Comparison of ENCODE assay signal across 24 mouse cellular contexts in the genomic region with DNA sequence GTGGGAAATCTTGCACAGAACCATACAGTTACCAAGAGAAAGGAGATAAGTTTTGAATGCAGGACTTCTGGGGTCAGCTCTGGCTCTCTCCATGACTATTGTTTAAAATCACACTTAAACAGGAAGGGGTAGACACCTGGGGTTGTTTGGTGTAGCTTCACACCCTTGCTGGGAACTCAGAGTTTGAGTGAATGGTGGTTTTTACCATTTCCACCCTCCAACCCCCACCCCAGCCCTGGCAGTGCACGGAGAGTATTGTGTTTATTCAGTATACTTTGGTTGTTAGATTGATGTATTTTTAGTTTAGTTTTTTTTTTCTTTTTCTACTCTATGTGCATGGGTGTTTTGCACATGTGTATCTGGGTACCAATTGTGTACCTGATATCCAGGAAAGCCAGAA. TPM values are rescaled to one million over a fixed set of nuclear protein-coding genes. Genes with fewer than 3 reads are reported as not detected.
DNase-seq lines count a peak whose midpoint lies in the region; ATAC-seq lines count a peak whose summit lies in the region.
"Had no signal": no experiment of that assay in that cellular context is flagged by ENCODE, and none has a peak within 500 bp of the region (broad histone marks: within the 10 kb centered on the region; RNA-seq: fewer than 3 reads in every experiment).

No protein-coding gene starts in this region.

- 50% methylated on average over 1 of the region's 1 CpGs for WGBS in hindbrain, embryonic 11.5 days
- WGBS in forebrain, embryonic 10.5 days: 56% methylated on average over 1 of the region's 1 CpGs

- peak; percentile 39 for DNase-seq in CD4-positive, CD25-positive, alpha-beta regulatory T cell, adult 2 months (ENCODE audit: low read depth, low spot score)
- DNase-seq in T-cell, adult 2 months (ENCODE audit: low spot score): peak; percentile 48
- peak; percentile 47 for DNase-seq in naive thymus-derived CD4-positive, alpha-beta T cell, adult 2 months (ENCODE audit: low read depth)
- DNase-seq in thymus, postnatal 14 days: peak; percentile 79
- no peak for DNase-seq in hindbrain, embryonic 11.5 days (ENCODE audit: low spot score)
- no peak for DNase-seq in forebrain, embryonic 10.5 days (ENCODE audit: extremely low spot score, low spot score)
- no peak for DNase-seq in testis, postnatal 10 days (ENCODE audit: low spot score)
- DNase-seq: cerebellum, adult 11 months; cerebellum, adult 9-11 months; gastrocnemius, postnatal 25 days; heart, adult 2 months; layer of hippocampus, adult 9-11 months; lung, adult 2 months; lung, postnatal 14 days; right cerebral cortex, postnatal 14 days had no signal

- H3K4me3 ChIP-seq in hindbrain, embryonic 11.5 days (ENCODE audit: low read depth, low read length): no peak overlapping the region
- H3K4me3 ChIP-seq in forebrain, embryonic 10.5 days: no peak overlapping the region
- H3K4me3 ChIP-seq: embryonic facial prominence, embryonic 10.5 days; heart, adult 2 months; heart, embryonic 15.5 days; hindbrain, embryonic 13.5 days; limb, embryonic 13.5 days; liver, embryonic 12.5 days; neural tube, embryonic 12.5 days had no signal

- H3K27me3 ChIP-seq in hindbrain, embryonic 11.5 days (ENCODE audit: control insufficient read depth, insufficient read depth, low read length): no peaks in the 10 kb centered on the region
- H3K27me3 ChIP-seq in forebrain, embryonic 10.5 days (ENCODE audit: poor library complexity, severe bottlenecking): no peaks in the 10 kb centered on the region
- H3K27me3 ChIP-seq: heart, embryonic 15.5 days; hindbrain, embryonic 13.5 days; limb, embryonic 13.5 days; liver, embryonic 12.5 days; neural tube, embryonic 12.5 days had no signal

- no peaks in the 10 kb centered on the region for H3K9me3 ChIP-seq in hindbrain, embryonic 11.5 days (ENCODE audit: control insufficient read depth, low read length)
- no peaks in the 10 kb centered on the region for H3K9me3 ChIP-seq in forebrain, embryonic 10.5 days
- H3K9me3 ChIP-seq: embryonic facial prominence, embryonic 10.5 days; heart, embryonic 15.5 days; hindbrain, embryonic 13.5 days; limb, embryonic 13.5 days; liver, embryonic 12.5 days; neural tube, embryonic 12.5 days had no signal

- H3K27ac ChIP-seq in hindbrain, embryonic 11.5 days (ENCODE audit: low read depth, low read length): no peak overlapping the region
- H3K27ac ChIP-seq in forebrain, embryonic 10.5 days: no peak overlapping the region
- H3K27ac ChIP-seq: embryonic facial prominence, embryonic 10.5 days; heart, adult 2 months; heart, embryonic 15.5 days; hindbrain, embryonic 13.5 days; limb, embryonic 13.5 days; liver, embryonic 12.5 days; neural tube, embryonic 12.5 days had no signal

- H3K36me3 ChIP-seq in hindbrain, embryonic 11.5 days (ENCODE audit: control insufficient read depth, insufficient read depth, low read length): no peaks in the 10 kb centered on the region
- no peaks in the 10 kb centered on the region for H3K36me3 ChIP-seq in forebrain, embryonic 10.5 days (replicated peaks)
- H3K36me3 ChIP-seq: embryonic facial prominence, embryonic 10.5 days; heart, embryonic 15.5 days; hindbrain, embryonic 13.5 days; limb, embryonic 13.5 days; liver, embryonic 12.5 days; neural tube, embryonic 12.5 days had no signal

- ATAC-seq in hindbrain, embryonic 11.5 days (ENCODE audit: low FRiP score): no peak
- ATAC-seq: forebrain, embryonic 16.5 days; inflammation-experienced regulatory T-cells, adult 6 months; liver, embryonic 12.5 days had no signal

- H3K4me2 ChIP-seq in hindbrain, embryonic 11.5 days (replicated peaks; ENCODE audit: low read depth, low read length): no peak overlapping the region
- H3K4me2 ChIP-seq: heart, embryonic 15.5 days; hindbrain, embryonic 13.5 days; limb, embryonic 13.5 days; liver, embryonic 12.5 days; midbrain, embryonic 11.5 days; neural tube, embryonic 12.5 days had no signal

- no peaks in the 10 kb centered on the region for H3K4me1 ChIP-seq in hindbrain, embryonic 11.5 days (replicated peaks; ENCODE audit: control insufficient read depth, insufficient read depth, low read length)
- H3K4me1 ChIP-seq in forebrain, embryonic 10.5 days: peaks cover 26% of the 10 kb centered on the region
- H3K4me1 ChIP-seq: hindbrain, embryonic 13.5 days; neural tube, embryonic 12.5 days had no signal

- H3K9ac ChIP-seq in hindbrain, embryonic 11.5 days (ENCODE audit: low read depth, low read length): no peak overlapping the region
- H3K9ac ChIP-seq: heart, embryonic 15.5 days; hindbrain, embryonic 13.5 days; limb, embryonic 13.5 days; liver, embryonic 12.5 days; neural tube, embryonic 12.5 days had no signal

RNA-seq across cellular contexts. Expression of a gene that starts 20.6 kb away (rescaled TPM):
- 8.5 and 9.4 TPM in 2 replicates for polyA plus RNA-seq in hindbrain, embryonic 11.5 days (2014; fragmentation: Nextera tagmentation; extraction: Ambion mirVana)
- polyA plus RNA-seq in forebrain, embryonic 10.5 days (2016; fragmentation: Nextera tagmentation; extraction: Ambion mirVana): 8.3 and 8.4 TPM in 2 replicates

RNA-seq across cellular contexts. Expression of a gene that starts 33.4 kb away (rescaled TPM):
- 38.1 and 38.2 TPM in 2 replicates for polyA plus RNA-seq in hindbrain, embryonic 11.5 days (2014; fragmentation: Nextera tagmentation; extraction: Ambion mirVana)
- polyA plus RNA-seq in forebrain, embryonic 10.5 days (2016; fragmentation: Nextera tagmentation; extraction: Ambion mirVana): 33.7 and 34.3 TPM in 2 replicates

RNA-seq across cellular contexts. Expression of a gene that starts 58.4 kb away (rescaled TPM):
- 0.88 and 1.3 TPM in 2 replicates for polyA plus RNA-seq in hindbrain, embryonic 11.5 days (2014; fragmentation: Nextera tagmentation; extraction: Ambion mirVana)
- polyA plus RNA-seq in forebrain, embryonic 10.5 days (2016; fragmentation: Nextera tagmentation; extraction: Ambion mirVana): 1.2 and 1.4 TPM in 2 replicates

Comparison
In these comparisons a context has a peak if more than half of its experiments do, and no peak if none do; other contexts are left out.
1. DNase-seq: peak in CD4-positive, CD25-positive, alpha-beta regulatory T cell, adult 2 months (single experiment), T-cell, adult 2 months (single experiment), naive thymus-derived CD4-positive, alpha-beta T cell, adult 2 months (single experiment) and thymus, postnatal 14 days (single experiment); none in hindbrain, embryonic 11.5 days (single experiment), forebrain, embryonic 10.5 days (single experiment) and testis, postnatal 10 days (single experiment).